Mouse (Mus musculus): ENCODE measurements around the gene Gm49337. TPM values are rescaled to one million over a fixed set of nuclear protein-coding genes. Genes with fewer than 3 reads are reported as not detected.
A peak's percentile ranks its signal among the peaks of the same experiment; 100 is the strongest.

Gm49337 gene
- polyA plus RNA-seq, 1 experiment from 2014 or later: not detected

DNA sequence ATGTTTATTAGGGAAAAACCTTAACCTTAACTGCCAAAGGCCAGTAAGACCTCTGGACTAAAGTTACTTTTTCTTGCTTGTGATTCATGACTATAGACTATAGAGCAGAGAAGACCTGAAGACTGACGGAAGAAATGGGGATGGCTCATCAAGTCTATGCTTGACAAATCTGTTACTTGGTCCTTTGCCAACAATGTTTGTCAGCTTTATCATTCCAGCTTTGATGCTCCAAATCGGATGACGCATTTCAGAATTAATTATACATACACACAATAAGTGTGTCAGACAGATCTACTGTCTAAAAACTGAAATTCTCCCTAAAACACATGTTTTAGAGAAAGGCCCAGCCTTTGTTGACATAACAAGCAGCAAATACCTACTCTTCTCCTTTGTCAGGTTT lies 156.1 kb downstream of the Gm49337 start:
- in situ Hi-C loops (cut with MboI; ENCODE audit: low pct_unique_long_range_greater_than_20kb): no loop called here
- ChIA-PET CTCF (no interaction called here), POLR2A (interaction anchor here (0.5 kb wide), 1 partner anchor 226 kb away, joined by 3 read pairs; the partner anchor contains the start of gene Tmem69)
- TF ChIP-seq CTCF (IDR thresholded peaks at IDR 0.05): no peak
- H3K27me3 ChIP-seq: no peaks in the 10 kb centered on the region
- no peak for DNase-seq (ENCODE audit: low read depth, low spot score)
- no peak for ATAC-seq

DNA sequence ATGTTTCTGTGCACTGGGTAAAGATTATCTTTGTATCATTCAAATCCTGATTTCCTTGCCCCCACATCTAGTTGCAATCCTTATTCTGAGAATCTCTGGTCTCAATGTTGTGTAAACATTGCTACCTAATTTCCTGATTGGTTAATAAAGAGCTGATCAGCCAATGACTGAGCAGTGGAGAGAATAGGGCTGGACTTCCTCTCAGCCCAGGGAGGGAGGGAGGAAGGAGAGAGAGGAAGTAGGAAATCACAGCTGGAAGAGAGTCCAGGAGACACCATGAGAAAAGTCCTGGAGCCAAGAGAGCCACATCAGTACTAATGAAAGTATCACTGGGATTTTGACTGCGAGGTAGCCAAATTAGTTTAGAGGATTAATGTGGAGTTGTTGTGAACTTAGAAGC lies 163.1 kb downstream of the Gm49337 start:
- DNase-seq (ENCODE audit: low read depth, low spot score): no peak
- ChIA-PET CTCF (interaction anchor here (1.5 kb wide), 1 partner anchor 171 kb away, joined by 3 read pairs; the partner anchor contains the start of gene Ipp), POLR2A (no interaction called here)
- in situ Hi-C loops (cut with MboI; ENCODE audit: low pct_unique_long_range_greater_than_20kb): no loop called here
- H3K27me3 ChIP-seq: no peaks in the 10 kb centered on the region
- no peak for ATAC-seq
- no peak for TF ChIP-seq CTCF (IDR thresholded peaks at IDR 0.05)

DNA sequence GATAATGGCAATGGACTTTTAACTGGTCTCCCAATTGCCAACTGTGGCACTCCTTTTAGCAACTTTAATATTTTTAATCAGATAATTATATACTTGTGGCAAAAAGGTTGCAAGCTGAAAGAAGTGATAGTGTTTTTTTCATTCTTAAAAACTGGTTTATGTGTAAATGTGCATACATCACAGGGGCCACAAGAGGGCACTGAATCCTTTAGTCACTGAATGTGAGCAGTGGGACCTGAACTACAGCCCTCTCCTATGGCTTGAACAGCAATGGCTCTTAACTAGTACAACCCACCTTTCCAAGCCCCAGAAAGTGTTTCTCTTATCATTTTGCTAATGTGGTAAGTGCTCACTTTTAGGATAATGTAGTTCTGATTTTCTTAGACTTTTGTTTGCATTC lies 168.9 kb downstream of the Gm49337 start:
- ChIA-PET CTCF (interaction anchor here (0.8 to 2.3 kb wide), 8 partner anchors 10 to 254 kb away, joined by 3 to 6 read pairs (median 4); partner anchors contain the start of gene Ccdc17), POLR2A (interaction anchor here (1.0 kb wide), 1 partner anchor 215 kb away, joined by 3 read pairs; the partner anchor contains the start of gene Gpbp1l1)
- peak; percentile 13 for DNase-seq (ENCODE audit: low read depth, low spot score)
- no peaks in the 10 kb centered on the region for H3K27me3 ChIP-seq
- TF ChIP-seq CTCF (IDR thresholded peaks at IDR 0.05): peak; percentile 75
- no peak for ATAC-seq
- in situ Hi-C loops (cut with MboI; ENCODE audit: low pct_unique_long_range_greater_than_20kb): loop anchor here (10.0 kb wide), 2 partner anchors 113 to 193 kb away; no protein-coding TSS in a partner anchor

Other genes starting within 250 kb of the Gm49337 start
- gene Dmbx1, start 233.5 kb upstream of the Gm49337 start, polyA plus RNA-seq (2021): not detected
- 3.4 TPM for gene Faah, start 155.5 kb upstream of the Gm49337 start, polyA plus RNA-seq (2021)
- gene Nsun4, start 119.5 kb upstream of the Gm49337 start, polyA plus RNA-seq (2021): 7.2 TPM
- 441 TPM for gene Uqcrh, start 98.3 kb upstream of the Gm49337 start, polyA plus RNA-seq (2021)
- 58.3 TPM for gene Lrrc41, start 98.1 kb upstream of the Gm49337 start, polyA plus RNA-seq (2021)
- 5.6 TPM for gene Rad54l, start 49.7 kb upstream of the Gm49337 start, polyA plus RNA-seq (2021)
- gene Pomgnt1, start 49.5 kb upstream of the Gm49337 start, polyA plus RNA-seq (2021): 57.6 TPM
- 8.3 TPM for gene Lurap1, start 22.0 kb upstream of the Gm49337 start, polyA plus RNA-seq (2021)
- 0.06 TPM for gene Tspan1, start 5.8 kb upstream of the Gm49337 start, polyA plus RNA-seq (2021)
- gene 1700042G07Rik, start within 50 bp of the Gm49337 start, polyA plus RNA-seq (2021): not detected
- 15.6 TPM for gene Pik3r3, start 48.2 kb downstream of the Gm49337 start, polyA plus RNA-seq (2021)

Measured in Patski (cell line).